Mouse (Mus musculus): ENCODE results near the gene Zfp760. TPM values are rescaled to one million over a fixed set of nuclear protein-coding genes. Genes with fewer than 3 reads are reported as not detected.
"Not testable (repeated sequence)": the region's sequence is repeated elsewhere in the genome, so short reads cannot be mapped to it uniquely, and the experiment has no call there.

Gene Zfp760
- 1 to 10 TPM; 8.1 to 8.7 TPM for total RNA-seq (2021)

- intact Hi-C loops (cut with DNase I), result loop anchor here (2.0 kb wide), 1 partner anchor 25 kb away; no protein-coding TSS in a partner anchor
- peak; percentile 78 to 92 for DNase-seq (ENCODE audit: low spot score in 2 of 2)
Observed at GRCm38 (mm10) chr17:21707343-21707996, at the start of gene Zfp760. Zfp760 (plus strand) TSS chr17:21707741.

DNA sequence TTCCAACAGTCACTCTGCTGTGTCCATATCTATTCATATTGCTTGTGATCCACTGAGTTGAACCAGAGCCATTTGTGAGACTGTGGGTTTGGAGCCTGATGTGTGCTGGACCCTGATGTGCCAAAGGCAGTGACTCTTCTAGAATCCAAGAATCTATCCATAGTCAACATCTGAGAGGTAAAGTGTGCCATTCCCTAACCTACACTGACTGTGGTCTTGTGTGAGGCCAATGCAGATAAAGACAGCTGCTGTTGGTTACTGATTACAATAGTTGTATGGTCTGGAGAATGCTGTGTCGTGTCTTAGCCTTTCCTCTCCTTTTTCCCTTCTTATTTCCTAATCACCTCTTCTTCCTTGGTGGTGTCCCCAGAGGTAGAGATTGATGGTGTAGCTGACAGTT is 28.7 kb upstream of the Zfp760 start:
- intact Hi-C loops (cut with DNase I), result loop anchor here (1.0 kb wide), 1 partner anchor 31 kb away; no protein-coding TSS in a partner anchor
- DNase-seq (ENCODE audit: low spot score in 2 of 2), result not testable (repeated sequence)

DNA sequence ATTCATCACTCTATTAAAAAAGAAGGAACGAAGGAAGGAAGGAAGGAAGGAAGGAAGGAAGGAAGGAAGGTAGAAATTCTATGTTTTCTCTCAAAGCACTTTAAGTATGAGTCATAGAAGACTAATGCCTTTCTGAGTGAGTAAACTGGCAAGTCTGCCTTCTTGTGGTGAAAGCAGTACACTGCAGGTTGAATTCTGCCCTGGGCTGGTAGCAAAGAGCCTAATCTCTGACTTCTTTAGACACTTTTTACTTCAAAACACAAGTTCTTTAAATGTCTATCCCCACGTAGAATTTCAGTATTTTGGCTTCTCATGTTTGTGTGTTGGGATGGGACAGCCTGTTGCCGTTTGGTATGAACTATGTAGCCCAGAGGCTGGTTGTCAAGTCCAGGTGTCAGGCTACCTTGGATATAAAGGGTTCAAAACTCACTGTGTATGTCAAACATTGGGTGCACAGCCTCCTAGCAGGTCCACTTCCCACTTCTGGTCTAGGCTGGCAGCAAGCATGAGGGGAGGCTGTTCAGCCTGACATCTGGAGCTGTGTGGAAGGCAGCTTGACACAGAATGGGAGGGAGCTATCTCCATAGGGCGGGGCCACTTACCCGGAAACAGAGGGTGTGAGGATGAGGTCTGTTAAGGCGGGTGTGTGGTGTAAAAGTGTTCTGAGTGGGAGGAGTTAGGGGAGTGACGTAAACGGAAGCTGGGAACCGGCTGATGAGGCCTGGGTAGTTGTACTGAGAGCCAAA is 28.1 kb upstream of the Zfp760 start:
- intact Hi-C loops (cut with DNase I), result loop anchor here (1.0 kb wide), 1 partner anchor 31 kb away; no protein-coding TSS in a partner anchor
- peak; percentile 72 to 91 for DNase-seq (ENCODE audit: low spot score in 2 of 2)

- intact Hi-C loops (cut with DNase I); DNase-seq (ENCODE audit: low spot score in 2 of 2): not testable (repeated sequence)
Observed at GRCm38 (mm10) chr17:21680019-21680376, 27.5 kb upstream of the Zfp760 start.

DNA sequence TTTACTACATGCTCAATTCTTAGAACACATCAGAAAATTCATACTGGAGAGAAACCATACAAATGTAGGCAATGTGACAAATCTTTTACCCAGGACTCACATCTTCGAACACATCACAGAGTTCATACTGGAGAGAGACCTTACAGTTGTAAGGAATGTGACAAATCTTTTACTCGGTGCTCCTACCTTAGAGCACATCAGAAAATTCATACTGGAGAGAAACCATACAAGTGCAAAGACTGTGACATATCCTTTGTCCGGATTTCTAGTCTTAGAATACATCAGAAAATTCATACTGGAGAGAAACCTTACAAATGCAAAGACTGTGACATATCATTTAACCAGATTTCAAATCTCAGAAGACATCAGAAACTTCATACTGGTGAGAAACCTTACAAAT is 16.0 kb upstream of the Zfp760 start, which contains the start of gene Gm10226:
Gm10226 (plus strand) TSS at position 301 of the 400 bp plus-strand sequence.
- intact Hi-C loops (cut with DNase I), result no loop called here
- no peak for DNase-seq (ENCODE audit: low spot score in 2 of 2)

DNA sequence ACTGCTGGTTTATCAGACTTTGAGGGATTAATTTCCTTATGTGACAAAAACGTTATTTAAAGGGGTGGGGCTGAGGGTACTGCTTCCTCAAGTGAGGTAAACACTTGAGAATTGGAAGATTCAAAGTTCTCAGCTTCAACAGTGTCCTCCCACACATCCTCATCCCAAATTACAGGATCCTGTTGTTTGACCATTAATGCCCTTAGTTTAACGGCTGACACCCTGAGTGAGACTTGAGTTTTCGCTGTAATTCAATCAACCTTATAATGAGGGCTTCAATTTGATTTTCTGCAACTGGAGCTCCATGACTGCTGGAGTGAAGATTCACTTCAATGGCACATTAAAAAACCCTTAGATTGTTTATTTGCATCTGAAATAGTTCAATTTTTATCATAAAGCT is 14.2 kb upstream of the Zfp760 start:
- intact Hi-C loops (cut with DNase I), result no loop called here
- DNase-seq (ENCODE audit: low spot score in 2 of 2), result no peak

- DNase-seq (ENCODE audit: low spot score in 2 of 2), result no peak
- intact Hi-C loops (cut with DNase I), result no loop called here
Observed at GRCm38 (mm10) chr17:21696073-21696472, 11.5 kb upstream of the Zfp760 start.

DNA sequence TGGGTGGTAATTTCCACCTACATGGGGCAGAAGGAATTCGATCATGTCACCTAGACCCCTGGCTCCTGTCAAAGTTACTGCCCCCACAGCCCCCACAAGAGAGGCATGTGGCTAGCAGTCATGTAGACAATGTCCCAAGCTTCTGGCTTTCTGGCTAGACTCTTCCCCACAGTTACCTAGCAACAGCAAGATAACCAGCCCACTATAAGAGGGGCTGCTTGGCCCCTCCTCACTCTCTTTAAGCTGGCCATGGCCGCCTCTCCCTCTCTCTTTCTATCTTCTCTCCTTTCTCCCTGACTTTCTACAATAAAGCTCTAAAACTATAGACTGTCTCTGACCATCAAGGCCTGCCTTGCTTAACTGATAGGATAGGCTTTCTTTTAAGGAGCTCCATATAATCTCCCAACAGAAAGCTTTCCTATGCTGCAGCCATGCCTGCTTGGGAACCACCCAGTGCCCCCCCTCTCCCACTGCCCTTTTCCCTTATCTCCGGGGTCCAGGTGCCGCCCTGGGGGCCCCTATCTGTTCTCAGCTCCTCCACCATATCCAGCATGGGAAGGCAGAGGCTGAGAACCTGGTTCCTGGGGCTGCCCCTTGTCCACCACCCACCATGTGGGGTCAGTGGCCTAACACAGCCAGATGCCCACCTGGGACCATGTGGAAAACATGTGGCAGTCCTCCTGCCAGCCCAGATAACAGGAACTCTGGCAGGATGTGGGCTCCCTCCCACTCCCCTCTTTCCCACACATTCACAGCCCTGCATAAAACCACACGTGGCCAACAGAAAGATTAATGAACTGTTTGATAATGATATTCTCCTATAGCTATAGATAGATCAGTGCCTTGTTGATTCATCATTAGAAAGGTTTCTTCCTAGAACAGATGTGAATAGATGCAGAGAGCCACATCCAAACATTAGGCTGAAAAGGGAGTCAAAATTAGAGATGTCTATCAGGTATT is 5.0 kb upstream of the Zfp760 start:
- intact Hi-C loops (cut with DNase I), result no loop called here
- no peak for DNase-seq (ENCODE audit: low spot score in 2 of 2)

GRCm38 (mm10) chr17:21703414-21703813 is 4.1 kb upstream of the Zfp760 start:
- intact Hi-C loops (cut with DNase I), result no loop called here
- no peak for DNase-seq (ENCODE audit: low spot score in 2 of 2)

DNA sequence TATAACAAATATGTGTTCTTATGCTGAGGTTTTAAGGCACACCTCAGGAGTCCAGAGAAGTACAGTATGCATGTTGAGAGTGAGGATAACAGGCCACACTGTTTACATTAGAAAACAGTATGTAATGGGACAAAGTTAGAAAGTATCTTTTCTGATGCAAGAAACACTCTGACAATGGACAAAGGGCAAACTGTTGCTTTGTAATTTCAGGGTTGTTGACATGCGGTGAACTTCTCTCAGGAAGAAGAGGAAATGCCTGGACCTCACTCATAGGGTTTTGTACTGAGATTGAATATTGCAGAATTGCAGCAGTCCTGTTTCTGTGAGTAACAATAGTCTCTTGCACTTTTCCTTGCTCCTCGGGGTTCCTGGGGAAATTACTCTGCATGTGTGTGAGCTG is 860 bp downstream of the Zfp760 start:
- intact Hi-C loops (cut with DNase I), result no loop called here
- no peak for DNase-seq (ENCODE audit: low spot score in 2 of 2)

- DNase-seq (ENCODE audit: low spot score in 2 of 2); intact Hi-C loops (cut with DNase I): not testable (repeated sequence)
Observed at GRCm38 (mm10) chr17:21730495-21730894, 23.0 kb downstream of the Zfp760 start, which contains the start of gene Zfp229. Zfp229 (plus strand) TSS chr17:21730795.

GRCm38 (mm10) chr17:21733049-21733448 is 25.5 kb downstream of the Zfp760 start:
- intact Hi-C loops (cut with DNase I), result loop anchor here (2.0 kb wide), 1 partner anchor 26 kb away; the partner anchor contains the start of gene Zfp760
- DNase-seq (ENCODE audit: low spot score in 2 of 2), result no peak

DNA sequence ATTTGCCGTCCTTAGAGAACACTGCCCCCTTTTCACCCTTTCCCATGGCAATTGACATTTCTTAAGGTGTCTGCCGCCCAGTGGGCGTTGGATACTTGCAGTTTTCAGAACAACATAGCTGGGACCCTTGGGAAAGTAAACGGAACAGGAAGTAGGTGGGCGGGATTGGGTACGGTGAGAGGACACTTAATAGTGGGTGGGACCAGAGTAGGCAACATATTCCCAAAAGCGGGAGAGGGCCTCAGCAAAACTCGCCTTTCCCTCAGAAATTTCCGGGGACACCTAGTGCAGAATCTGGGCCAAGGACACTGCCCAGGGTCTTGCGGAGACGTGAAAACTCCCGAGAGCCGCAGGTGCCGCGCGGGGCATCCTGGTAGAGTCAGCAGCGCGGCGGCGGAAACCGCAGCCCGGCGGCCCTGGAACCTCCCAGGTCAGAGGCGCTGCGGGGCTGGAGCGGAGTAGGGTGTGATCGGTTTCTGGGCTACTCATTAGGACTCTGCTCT is 26.0 kb downstream of the Zfp760 start:
- DNase-seq (ENCODE audit: low spot score in 2 of 2), result peak; percentile 54 to 61
- intact Hi-C loops (cut with DNase I), result loop anchor here (2.0 kb wide), 1 partner anchor 27 kb away; the partner anchor contains the start of gene Zfp760

- intact Hi-C loops (cut with DNase I), result no loop called here
Observed at GRCm38 (mm10) chr17:21752791-21753190, 45.2 kb downstream of the Zfp760 start.

DNA sequence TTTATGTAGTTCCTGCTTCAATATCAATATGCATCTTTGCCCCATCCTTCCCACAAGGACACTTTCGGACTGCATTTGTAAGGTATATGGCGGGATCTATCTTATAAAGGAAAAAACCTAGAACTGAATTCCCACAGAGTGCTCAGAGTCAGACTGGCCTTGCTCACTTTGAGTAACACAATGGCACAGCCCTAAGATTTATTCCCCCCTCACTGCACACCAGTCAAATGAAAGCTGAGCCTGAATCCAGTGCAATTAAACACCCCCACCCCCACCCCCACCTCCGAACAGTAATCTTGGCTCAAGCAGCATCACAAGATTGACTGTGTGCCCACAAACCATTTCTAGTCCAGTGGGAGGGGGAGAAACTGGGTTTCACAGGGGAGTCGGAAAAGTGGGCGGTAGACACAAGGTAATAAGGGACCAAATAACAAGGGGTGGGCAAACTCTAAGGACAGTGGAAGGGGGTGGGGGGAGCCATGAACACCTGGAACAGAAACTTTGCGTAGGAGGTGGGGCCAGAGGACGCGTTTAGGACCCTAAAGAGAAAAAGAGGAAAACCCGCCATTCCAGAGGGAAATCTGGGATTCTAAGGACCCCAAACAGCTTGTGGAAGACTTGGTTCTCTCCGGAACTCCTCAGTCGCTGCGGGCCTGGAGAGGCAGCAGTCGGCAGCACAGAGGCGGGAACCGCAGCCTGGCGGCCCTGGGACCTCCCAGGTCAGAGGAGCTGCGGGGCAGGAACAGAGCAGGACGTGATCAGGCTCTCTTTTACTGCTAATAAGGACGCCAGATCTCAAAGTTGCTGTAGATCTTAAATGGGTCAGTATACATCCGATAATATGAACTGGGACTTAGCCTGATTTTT is 46.0 kb downstream of the Zfp760 start:
- no peak for DNase-seq (ENCODE audit: low spot score in 2 of 2)
- intact Hi-C loops (cut with DNase I), result no loop called here

More at GRCm38 (mm10) chr17:21752791-21753190, 45.2 kb downstream of the Zfp760 start:
- no peak for DNase-seq (ENCODE audit: low spot score in 2 of 2)

GRCm38 (mm10) chr17:21770336-21770735 is 62.8 kb downstream of the Zfp760 start:
- DNase-seq (ENCODE audit: low spot score in 2 of 2), result no peak
- intact Hi-C loops (cut with DNase I), result no loop called here
